Mouse (Mus musculus) embryo, embryonic 10 days (tissue): Measurements from ENCODE around the gene Pcsk2.

ENCODE experiments used
- DNase-seq: peaks from one replicate; pipeline ENCODE4 v3.0.0-alpha.2; 2015; ENCODE audit warnings: low spot score

Gene Pcsk2

DNA sequence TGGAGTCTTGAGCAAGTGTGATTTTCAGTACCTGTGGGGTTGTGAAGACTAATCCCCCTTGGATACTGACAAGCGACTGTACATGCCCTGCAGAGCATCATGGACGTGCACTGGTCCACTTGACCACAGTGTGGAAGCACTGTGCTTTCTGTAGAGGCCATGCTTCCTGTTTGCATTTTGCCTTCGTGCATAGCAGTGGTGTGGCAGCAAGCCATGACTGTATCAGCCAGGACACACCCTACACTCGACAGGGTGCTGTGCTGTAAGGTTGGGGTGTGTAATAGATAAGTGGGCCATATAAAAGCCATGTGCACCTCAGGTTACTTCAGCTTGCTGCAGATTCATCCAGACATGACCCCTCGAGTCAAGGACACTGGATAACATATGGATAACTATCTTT lies 292.7 kb downstream of the Pcsk2 start:
- no peak for DNase-seq

DNA sequence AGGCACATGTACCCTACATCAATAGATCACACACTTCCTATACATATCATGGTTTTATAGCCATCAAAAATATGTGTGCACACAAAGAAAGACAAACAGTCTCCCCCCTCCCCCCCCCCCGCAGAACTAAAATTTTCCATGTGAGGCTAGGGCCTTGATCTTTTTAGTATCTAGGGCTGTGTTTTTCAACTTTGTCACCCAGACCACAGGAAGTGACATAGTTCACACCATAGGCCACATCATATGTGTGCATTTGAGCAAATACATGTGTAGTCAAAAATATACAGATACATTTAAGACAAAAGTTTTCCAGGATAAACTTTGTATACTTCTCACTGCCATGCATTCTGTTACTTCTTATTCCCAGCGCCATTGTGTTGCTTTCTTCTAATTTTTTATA lies 293.5 kb downstream of the Pcsk2 start:
- no peak for DNase-seq

DNA sequence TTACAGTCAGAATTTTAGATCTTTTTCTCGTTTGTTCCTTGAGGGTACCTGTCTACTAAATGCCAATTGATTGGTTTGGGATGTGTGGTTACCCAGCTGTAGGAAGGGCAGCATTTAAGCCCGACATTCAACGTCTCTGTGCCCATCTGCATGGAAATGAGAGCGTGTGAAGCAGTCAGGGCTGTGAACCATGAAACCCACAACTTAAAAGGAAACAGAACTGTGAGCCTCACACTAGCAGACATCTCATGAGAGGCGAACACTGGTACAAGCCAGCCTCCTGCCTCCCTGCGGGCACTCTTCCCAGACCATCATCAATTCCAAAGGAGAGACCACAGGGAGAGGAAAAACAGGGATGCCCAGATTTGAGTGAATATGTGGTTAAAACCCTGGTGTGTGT lies 294.9 kb downstream of the Pcsk2 start:
- no peak for DNase-seq

DNA sequence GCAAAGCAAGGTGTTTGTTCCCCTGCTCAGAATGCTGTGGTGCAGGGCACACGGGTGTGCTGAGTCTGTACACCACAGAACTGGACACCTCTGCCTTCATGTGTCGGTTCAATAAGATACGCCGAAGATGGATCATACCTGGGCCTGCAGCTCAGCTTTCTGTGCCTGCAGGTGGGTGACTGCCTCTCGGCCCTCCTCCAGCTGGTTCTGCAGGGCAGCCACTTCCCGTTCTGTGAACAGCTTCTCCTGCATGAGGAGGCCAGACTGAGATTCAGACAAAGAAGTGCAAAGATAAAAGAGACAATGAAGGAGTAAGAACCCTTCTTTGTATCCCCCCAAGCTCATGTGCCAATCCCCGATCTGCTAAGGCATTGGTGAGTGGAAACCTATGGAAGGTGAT lies 295.6 kb downstream of the Pcsk2 start:
- no peak for DNase-seq

DNA sequence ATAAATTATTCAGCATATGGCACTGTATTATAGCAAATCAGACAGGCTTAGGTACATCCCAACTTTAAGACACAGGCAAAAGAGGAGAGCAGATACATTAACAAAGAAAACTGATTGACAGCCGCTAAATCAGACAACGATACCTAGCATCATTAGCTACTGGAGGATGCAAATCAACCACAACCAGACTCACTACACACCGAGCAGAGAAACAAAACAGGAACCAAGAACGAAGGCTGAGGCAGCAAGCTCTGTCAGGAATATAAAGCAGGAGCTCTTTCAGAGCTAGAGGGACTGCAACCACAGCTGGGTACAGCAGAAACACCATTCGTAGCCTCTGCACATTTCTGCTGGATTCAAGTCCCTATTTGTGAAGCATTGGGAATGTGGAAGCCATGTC lies 298.8 kb downstream of the Pcsk2 start:
- no peak for DNase-seq

DNA sequence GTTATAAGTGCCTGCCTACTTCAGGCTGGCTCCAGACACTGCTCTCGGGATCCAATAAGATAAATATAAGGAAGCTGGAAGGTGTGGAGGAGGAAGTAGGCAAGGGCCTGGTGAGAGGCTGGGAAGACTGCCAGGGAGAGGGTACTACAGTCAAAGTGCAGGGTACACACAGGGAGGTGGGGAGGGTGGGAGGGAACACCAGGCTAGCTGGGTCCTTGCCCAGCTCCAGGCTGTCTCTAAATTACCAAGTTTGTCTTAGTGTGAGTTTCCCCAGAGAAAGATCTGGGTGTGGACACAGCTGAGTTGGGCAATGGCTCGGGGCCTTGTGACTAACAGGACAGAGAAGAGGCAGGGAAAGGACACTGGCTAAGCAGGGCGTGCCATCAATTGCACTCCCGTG lies 300.8 kb downstream of the Pcsk2 start:
- no peak for DNase-seq

DNA sequence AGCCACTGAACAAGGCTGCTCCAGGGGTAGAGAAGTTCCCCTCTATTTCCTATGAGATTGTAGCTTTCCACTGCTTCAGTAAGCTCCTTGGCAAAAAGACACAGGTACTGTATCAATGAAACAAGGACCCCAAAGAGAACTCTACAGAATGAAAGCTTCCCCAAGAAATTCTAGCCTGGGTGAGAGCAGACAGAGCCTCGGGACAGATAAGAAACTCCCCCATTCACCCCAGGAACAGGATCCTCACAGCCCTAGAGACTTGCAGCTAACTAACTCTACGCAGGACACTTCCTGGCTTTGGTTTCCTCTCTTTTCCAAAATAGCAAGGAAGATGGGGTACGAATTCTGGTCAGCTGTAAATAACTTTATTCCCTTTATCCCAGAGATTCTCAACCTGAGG lies 301.3 kb downstream of the Pcsk2 start:
- DNase-seq = no peak

DNA sequence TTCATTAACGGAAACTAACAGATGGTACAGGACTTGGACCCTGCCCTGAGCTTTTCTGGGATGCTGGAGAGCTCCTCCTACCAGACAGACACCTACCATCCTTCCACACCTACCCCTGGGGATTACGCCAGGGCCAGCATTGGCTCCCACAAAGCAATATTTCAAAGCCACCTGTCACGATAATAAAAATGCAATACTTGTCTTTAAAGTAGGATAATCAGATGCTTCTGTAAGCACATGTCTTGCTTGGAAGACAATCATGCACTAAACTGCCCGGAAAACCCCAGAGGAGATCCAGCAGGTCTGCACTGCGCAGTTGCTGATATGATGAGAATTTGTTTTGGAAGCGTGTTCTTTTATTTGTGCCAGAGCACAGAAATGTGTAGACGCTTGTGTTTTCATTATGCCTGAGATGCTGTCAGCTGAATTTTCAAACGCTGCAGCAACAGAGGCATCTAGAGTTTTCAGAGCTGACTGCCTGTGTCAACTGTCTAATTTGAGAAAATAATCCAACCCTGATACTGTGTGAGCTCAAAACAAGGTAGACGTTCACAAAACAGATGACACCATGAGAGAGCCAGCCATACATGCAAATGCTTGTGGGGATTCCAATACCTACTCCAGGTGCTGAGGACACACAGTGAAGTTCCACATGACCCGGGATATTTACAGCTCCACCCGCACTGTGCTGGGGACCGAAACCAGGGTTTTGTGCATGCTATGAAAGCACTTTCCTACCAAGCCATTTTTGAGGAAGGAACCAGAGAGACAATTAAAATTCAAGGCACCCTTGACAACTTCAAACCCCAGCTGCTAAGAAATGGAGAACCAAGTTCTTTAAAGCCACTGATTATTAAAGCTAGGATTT lies 305.6 kb downstream of the Pcsk2 start:
- no peak for DNase-seq

DNA sequence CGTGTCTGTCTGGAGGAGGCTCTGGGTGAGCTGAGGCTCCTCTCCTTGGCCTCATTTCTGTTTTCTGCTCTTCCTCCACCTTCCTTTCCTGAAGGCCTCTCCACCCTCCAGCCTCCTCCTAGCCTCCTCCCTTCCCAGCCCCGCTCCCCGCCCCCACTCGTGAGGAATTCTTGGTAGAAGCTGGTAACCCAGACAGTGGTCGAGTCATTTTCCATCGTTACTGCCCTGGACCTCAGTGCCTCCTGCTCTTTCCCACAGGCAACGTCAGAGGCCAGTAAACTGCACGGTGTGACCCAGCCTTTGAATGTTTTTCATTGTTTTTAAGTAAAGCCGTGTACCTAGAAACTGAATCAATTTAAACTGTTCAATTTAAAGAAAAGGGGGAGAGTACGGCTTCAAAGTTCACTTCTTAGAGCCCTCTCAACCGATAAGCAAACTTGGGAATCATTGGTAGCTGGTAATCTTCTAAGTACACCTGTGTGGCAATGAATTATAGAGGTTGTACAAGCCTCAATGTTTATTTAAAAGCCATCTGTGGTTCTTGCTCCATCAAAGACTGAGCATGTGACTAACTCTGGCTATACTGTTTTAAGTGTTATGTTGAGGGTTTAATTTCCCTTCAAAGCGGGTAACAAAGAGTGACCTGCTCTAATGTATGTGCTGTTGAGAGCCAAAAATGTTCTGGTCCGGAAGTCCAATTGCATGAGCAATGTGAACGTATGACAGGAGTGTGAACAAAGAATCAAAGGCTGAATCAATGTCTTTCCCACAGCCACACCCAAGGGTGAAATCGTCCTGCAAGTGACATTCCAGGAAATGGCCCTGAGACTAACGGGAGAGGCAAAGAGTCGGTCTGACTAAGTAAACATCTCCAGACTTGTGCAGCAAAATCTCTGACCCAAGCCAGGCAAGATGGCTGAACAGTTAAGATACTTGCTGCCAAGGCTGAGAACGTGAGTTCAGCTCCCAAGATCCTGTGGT lies 306.6 kb downstream of the Pcsk2 start:
- DNase-seq = no peak

DNA sequence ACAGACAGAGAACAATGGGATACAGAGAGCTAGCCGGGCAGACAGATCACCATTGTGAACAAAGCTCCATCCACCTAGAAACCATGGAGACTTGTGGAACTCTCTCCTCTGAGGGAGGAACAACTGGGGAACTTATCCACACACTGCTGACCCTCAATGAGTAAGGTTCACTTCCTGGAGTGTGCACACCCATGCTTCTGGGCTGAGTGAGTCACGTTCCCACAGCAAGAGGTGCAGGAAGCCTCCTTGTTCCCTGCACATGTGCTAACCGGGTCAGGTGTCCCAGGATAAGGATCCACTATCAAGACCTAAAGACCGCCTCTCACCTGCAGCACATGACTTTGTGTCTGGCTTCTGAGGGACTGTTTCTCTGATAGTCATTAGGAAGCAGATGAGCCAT lies 307.5 kb downstream of the Pcsk2 start:
- no peak for DNase-seq

DNA sequence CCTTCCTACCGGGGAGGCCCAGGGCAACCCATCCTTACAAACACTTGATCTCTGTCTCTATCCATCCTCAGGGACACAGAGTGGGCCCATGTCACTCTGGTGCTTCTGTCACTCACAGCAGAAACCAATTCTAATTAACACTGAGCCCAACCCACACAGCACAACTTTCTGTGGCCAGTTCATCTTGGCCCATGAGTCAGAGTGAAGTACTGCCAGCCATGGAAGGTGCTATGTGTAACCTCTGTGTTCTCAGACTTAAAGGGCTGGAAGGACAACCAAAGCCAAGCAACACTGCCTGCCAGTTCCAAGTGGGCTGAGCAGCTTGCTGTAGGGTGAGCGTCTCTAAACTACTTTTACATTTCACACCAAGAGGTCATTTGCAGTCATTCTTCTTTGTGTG lies 313.2 kb downstream of the Pcsk2 start:
- no peak for DNase-seq

DNA sequence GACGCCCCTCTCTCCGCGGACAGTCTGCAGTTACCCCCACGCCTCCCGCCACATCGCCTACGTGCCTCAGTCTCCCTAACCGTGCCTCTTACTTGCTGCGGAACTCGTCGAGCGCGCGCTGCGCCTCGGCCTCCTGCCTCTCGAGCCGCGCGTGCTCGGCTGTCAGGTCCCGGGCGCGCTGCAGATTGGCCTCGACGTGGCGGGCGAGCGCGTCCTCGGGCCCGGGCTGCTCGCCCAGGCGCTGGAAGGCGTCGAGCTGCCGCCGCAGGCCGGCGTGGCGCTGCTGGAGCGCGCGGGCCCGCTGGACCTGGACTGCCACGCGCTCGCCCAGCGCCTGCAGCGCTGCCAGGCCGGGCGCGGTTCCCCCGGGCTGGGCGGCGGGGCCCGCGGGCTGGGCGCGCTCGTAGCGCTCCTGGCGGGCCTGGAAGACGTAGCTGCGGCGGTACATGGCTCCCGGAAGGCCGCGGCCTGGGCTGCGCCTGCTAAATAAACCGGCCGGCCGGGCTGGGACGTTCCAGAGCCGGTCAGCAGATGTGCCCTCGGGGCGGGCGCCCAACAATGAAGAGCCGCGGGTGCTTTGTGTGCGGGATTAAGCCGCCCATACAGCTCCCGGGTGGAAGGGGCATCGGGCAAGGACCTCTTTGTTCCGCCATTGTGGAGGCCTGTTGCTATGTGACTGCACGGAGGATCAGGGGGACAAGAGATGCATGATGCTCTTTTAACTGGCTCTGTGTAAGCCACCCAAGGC lies 316.7 kb downstream of the Pcsk2 start, which contains the start of gene Bfsp1:
Bfsp1 (minus strand) TSS at position 690 of the 748 bp plus-strand sequence.
- peak; percentile 80 for DNase-seq

DNA sequence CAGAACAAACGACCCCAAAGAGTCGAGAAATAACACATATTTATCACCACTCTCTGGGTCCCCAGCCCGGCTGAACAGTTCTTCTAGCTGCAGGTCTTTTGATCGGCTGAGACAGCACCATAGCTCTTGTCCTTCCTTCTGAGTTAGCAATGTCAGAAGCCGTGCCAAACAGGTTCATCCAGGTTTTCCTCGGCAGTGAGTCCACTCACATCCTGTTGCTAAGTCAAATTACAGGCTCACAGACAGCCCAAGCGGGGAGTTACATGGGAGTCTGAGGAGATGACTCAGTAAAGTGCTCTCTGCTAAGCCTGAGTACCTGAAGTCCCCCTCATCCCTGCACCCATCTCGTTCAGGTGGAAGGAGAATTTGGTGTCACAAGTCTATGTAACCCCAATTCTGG lies 318.6 kb downstream of the Pcsk2 start:
- no peak for DNase-seq
